Mouse (Mus musculus) limb, embryonic 11.5 days (tissue): Measurements from ENCODE around the gene Stx12. TPM values are rescaled to one million over a fixed set of nuclear protein-coding genes. Genes with fewer than 3 reads are reported as not detected.
A peak's percentile ranks its signal among the peaks of the same experiment; 100 is the strongest.
"Not testable (repeated sequence)": the region's sequence is repeated elsewhere in the genome, so short reads cannot be mapped to it uniquely, and the experiment has no call there.

Experiments
- ATAC-seq: fragments of 200-750 bp; cut with Nextera tagmentation; 2 replicates; pipeline ENCODE4 v1.8.0; 2017; ENCODE audit warnings: low read depth; ENCODE audit not compliant: insufficient number of reproducible peaks, low FRiP score, low TSS enrichment
- DNase-seq: peaks from one replicate; pipeline ENCODE4 v3.0.0-alpha.2; 2015; ENCODE audit warnings: low spot score
- H3K27ac ChIP-seq: fragments of 300-500 bp; sonication (generic); replicated peaks from 2 replicates; pipeline ENCODE4 v1.5.1; 2014; ENCODE audit warnings: low read depth, mild to moderate bottlenecking, low read length
- H3K27me3 ChIP-seq: fragments of 300-500 bp; sonication (generic); 2 replicates; pipeline ENCODE4 v1.6.1; 2014; ENCODE audit warnings: mild to moderate bottlenecking, low read length, mixed read lengths; ENCODE audit not compliant: control insufficient read depth, insufficient read depth
- H3K36me3 ChIP-seq: fragments of 300-500 bp; sonication (generic); 2 replicates; pipeline ENCODE4 v1.6.1; 2014; ENCODE audit warnings: mild to moderate bottlenecking, low read length, moderate library complexity, mixed read lengths; ENCODE audit not compliant: control insufficient read depth, insufficient read depth
- H3K4me1 ChIP-seq: fragments of 300-500 bp; sonication (generic); 2 replicates; pipeline ENCODE4 v1.6.1; 2014; ENCODE audit warnings: low read length, mixed read lengths; ENCODE audit not compliant: control insufficient read depth, insufficient read depth
- H3K4me2 ChIP-seq: fragments of 300-500 bp; sonication (generic); 2 replicates; pipeline ENCODE4 v1.6.1; 2014; ENCODE audit warnings: low read depth, mild to moderate bottlenecking, moderate library complexity; ENCODE audit not compliant: severe bottlenecking
- H3K4me3 ChIP-seq: fragments of 300-500 bp; sonication (generic); 2 replicates; pipeline ENCODE4 v1.5.1; 2014; ENCODE audit warnings: low read depth, low read length
- H3K9ac ChIP-seq: fragments of 300-500 bp; sonication (generic); 2 replicates; pipeline ENCODE4 v1.6.1; 2014; ENCODE audit warnings: mild to moderate bottlenecking, low read length
- H3K9me3 ChIP-seq: fragments of 300-500 bp; sonication (generic); 2 replicates; pipeline ENCODE4 v1.6.1; 2016; ENCODE audit warnings: low read length; ENCODE audit not compliant: control insufficient read depth
- WGBS: fragments of 180-500 bp; shearing (Covaris S2); extraction: QIAGEN DNeasy Blood & Tissue Kit; methylation state at CpG from one replicate; pipeline ENCODE4 v1.1.7; 2014; 5-methylcytosine and 5-hydroxymethylcytosine counted together
- polyA plus RNA-seq: library from polyadenylated mRNA; unstranded; fragments of >200 nt; fragmentation: Nextera tagmentation; extraction: Ambion mirVana; gene quantifications from 2 replicates; pipeline ENCODE4 v1.2.1, GENCODE M21; 2014

The Stx12 gene
- polyA plus RNA-seq, 1 experiment from 2014 or later = 58.5 TPM

DNA sequence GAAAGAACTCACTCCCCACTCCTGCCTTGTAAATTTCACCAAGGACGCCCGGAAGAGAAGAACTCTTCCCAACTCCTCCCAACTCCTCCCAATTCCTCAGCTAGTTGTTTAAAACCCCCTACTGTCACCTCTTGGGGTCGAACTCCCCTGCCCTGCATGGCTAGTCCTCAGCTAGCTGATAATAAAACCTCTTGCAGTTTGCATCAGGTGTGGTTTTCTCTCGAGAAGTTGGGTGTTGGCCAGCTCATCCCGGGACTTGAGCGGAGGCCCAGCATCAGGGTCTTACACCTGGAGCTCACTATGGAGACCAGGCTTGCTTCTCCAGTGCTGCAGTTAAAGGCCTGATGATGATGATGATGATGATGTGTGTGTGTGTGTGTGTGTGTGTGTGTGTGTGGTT lies 34.2 kb upstream of the Stx12 start:
- H3K27me3 ChIP-seq, H3K9me3 ChIP-seq, H3K36me3 ChIP-seq, DNase-seq, ATAC-seq, H3K4me3 ChIP-seq, H3K9ac ChIP-seq, H3K27ac ChIP-seq, H3K4me1 ChIP-seq, H3K4me2 ChIP-seq: not testable (repeated sequence)
- 79% methylated on average over 6 of the region's 6 CpGs for WGBS

GRCm38 (mm10) chr4:132912156-132912555 lies 27.8 kb upstream of the Stx12 start:
- Histone ChIP-seq H3K9ac (no peak overlapping the region), H3K9me3 (no peaks in the 10 kb centered on the region), H3K36me3 (peaks cover 14% of the 10 kb centered on the region; the same call in 1 of the 2 replicates), H3K4me1 (no peaks in the 10 kb centered on the region), H3K4me3 (no peak overlapping the region), H3K27me3 (no peaks in the 10 kb centered on the region), H3K27ac (no peak overlapping the region), H3K4me2 (no peak overlapping the region)
- no peak for ATAC-seq
- 95% methylated on average over 6 of the region's 6 CpGs for WGBS
- DNase-seq = no peak

- Histone ChIP-seq H3K4me3 (no peak overlapping the region), H3K4me2 (no peak overlapping the region), H3K4me1 (no peaks in the 10 kb centered on the region), H3K27ac (no peak overlapping the region), H3K9me3 (no peaks in the 10 kb centered on the region), H3K36me3 (peaks cover 7% of the 10 kb centered on the region; the same call in 1 of the 2 replicates), H3K9ac (no peak overlapping the region), H3K27me3 (no peaks in the 10 kb centered on the region)
- DNase-seq (no peak), ATAC-seq (no peak)
- WGBS = 94% methylated on average over 5 of the region's 5 CpGs
These were observed 21.6 kb upstream of the Stx12 start for GRCm38 (mm10) chr4:132905843-132906360.

DNA sequence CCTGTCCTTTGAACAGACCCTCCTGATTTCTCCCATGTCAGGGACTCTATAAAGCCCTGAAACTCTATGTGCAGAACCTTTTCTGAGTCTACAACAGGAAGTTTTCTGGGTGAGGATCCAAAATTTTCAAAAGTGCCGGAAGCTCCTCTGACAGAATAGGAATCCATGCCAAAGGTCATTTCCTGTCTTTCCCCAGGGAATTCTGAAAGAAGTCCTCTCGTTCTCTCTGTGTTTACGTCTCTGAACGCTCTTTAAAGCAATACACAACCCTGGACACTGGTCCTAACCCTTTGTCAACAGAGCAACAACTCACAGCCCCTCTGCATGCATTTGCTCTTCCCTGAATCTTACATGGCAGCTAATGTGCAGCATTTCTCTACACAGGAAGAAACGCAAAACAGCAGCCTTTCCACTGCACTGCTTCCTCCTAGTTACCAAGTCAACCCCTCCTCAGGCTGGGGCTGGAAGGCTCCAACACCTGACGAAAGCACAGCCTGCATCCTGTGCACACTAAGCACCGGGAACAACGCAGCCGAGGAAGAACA lies 20.5 kb upstream of the Stx12 start:
- Histone ChIP-seq H3K9me3 (no peaks in the 10 kb centered on the region), H3K4me2 (no peak overlapping the region), H3K4me3 (no peak overlapping the region), H3K36me3 (peaks cover 7% of the 10 kb centered on the region; the same call in 1 of the 2 replicates), H3K27ac (no peak overlapping the region), H3K4me1 (no peaks in the 10 kb centered on the region), H3K27me3 (no peaks in the 10 kb centered on the region), H3K9ac (no peak overlapping the region)
- ATAC-seq (no peak), DNase-seq (no peak)
- 74% methylated on average over 9 of the region's 9 CpGs for WGBS

- WGBS = 91% methylated on average over 2 of the region's 2 CpGs
- ATAC-seq (no peak), DNase-seq (no peak)
- Histone ChIP-seq H3K27ac (no peak overlapping the region), H3K4me3 (no peak overlapping the region), H3K36me3 (peaks cover 5% of the 10 kb centered on the region; the same call in 1 of the 2 replicates), H3K9me3 (no peaks in the 10 kb centered on the region), H3K9ac (no peak overlapping the region), H3K27me3 (no peaks in the 10 kb centered on the region), H3K4me1 (no peaks in the 10 kb centered on the region), H3K4me2 (no peak overlapping the region)
These were observed 19.8 kb upstream of the Stx12 start for GRCm38 (mm10) chr4:132904071-132904470.

GRCm38 (mm10) chr4:132898197-132898596 lies 13.9 kb upstream of the Stx12 start:
- Histone ChIP-seq H3K36me3 (no peaks in the 10 kb centered on the region), H3K9me3 (no peaks in the 10 kb centered on the region), H3K4me2 (no peak overlapping the region), H3K27ac (no peak overlapping the region), H3K4me1 (no peaks in the 10 kb centered on the region), H3K27me3 (no peaks in the 10 kb centered on the region), H3K4me3 (no peak overlapping the region), H3K9ac (no peak overlapping the region)
- 84% methylated on average over 9 of the region's 9 CpGs for WGBS
- DNase-seq (no peak), ATAC-seq (no peak)

DNA sequence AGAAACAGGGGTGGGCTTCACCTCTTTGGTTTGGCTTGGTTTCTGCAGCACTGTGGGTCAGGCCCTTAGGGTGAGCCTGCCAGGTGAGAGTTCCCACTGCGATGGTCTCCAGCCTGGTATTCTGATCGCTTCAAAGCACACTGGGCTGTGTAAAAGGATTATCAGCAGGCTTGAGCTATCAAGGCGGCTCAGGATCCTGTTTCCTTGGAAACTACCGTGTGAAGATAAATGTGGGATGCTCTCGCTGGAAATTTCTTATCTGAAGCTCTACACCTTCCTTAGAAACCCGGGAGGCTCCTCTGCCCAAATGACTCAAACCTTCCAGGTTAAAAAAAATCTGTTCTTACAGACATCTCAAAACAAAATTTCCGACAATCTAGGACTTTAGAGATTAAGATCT lies 10.1 kb upstream of the Stx12 start:
- Histone ChIP-seq H3K4me3 (no peak overlapping the region), H3K9me3 (no peaks in the 10 kb centered on the region), H3K4me1 (no peaks in the 10 kb centered on the region), H3K9ac (no peak overlapping the region), H3K27ac (no peak overlapping the region), H3K27me3 (no peaks in the 10 kb centered on the region), H3K4me2 (no peak overlapping the region), H3K36me3 (no peaks in the 10 kb centered on the region)
- ATAC-seq (no peak), DNase-seq (no peak)
- WGBS = 16% methylated on average over 7 of the region's 7 CpGs

- Histone ChIP-seq H3K9ac (peak overlapping the region; percentile 92), H3K4me2 (peak overlapping the region; percentile 92), H3K4me1 (0 out of 2 replicates have a peak, but pooled peaks cover 5% of the 10 kb centered on the region), H3K4me3 (peak overlapping the region; percentile 95), H3K27ac (peak overlapping the region; percentile 61; the same call in 1 of the 2 replicates), H3K36me3 (no peaks in the 10 kb centered on the region), H3K9me3 (no peaks in the 10 kb centered on the region), H3K27me3 (no peaks in the 10 kb centered on the region)
- no peak for DNase-seq
- WGBS = 18% methylated on average over 9 of the region's 9 CpGs
- 0 out of 2 replicates have a peak, but pooled peaks have one; percentile 2 for ATAC-seq
These were observed 600 bp upstream of the Stx12 start for GRCm38 (mm10) chr4:132884844-132885374.
